Mouse (Mus musculus) naive thymus-derived CD4-positive, alpha-beta T cell, adult 5 months (primary cell): Measurements from ENCODE around the gene Slc35a5. TPM values are rescaled to one million over a fixed set of nuclear protein-coding genes. Genes with fewer than 3 reads are reported as not detected.

Experiments used
- polyA plus RNA-seq: library from polyadenylated mRNA; unstranded; fragments of 100-300 nt; shearing (Covaris generic); gene quantifications from one replicate; pipeline ENCODE4 v1.2.1, GENCODE M21; 2017

The Slc35a5 gene
- 30.9 TPM for polyA plus RNA-seq

GRCm38 (mm10) chr16:45158522-45159388 lies at the start of gene Slc35a5, which contains the start of gene Atg3:
TSS of gene Slc35a5 (minus strand) at chr16:45158706.
TSS of gene Atg3 (plus strand) at chr16:45158785.

GRCm38 (mm10) chr16:45093137-45093731 lies 65.3 kb downstream of the Slc35a5 start, which contains the start of gene Ccdc80:
TSS of gene Ccdc80 (plus strand) at chr16:45093402.

Other genes with a start within 250 kb of the Slc35a5 start
- gene Cd200r3, start 215.0 kb downstream of the Slc35a5 start, polyA plus RNA-seq, result 3.8 TPM
- gene Ccdc80, start 65.3 kb downstream of the Slc35a5 start, polyA plus RNA-seq, result not detected
- gene Atg3, start 79 bp upstream of the Slc35a5 start, polyA plus RNA-seq, result 78.9 TPM
- 60.4 TPM for gene Btla, start 65.6 kb upstream of the Slc35a5 start, polyA plus RNA-seq